Mouse (Mus musculus) stomach, embryonic 16.5 days (tissue): Measurements from ENCODE around the gene Rab11a. TPM values are rescaled to one million over a fixed set of nuclear protein-coding genes. Genes with fewer than 3 reads are reported as not detected.

Source experiments
- ATAC-seq: fragments of 200-750 bp; cut with Nextera tagmentation; 2 replicates; pipeline ENCODE4 v1.8.0; 2017; ENCODE audit warnings: moderate number of reproducible peaks, moderate TSS enrichment; ENCODE audit not compliant: insufficient read depth, low FRiP score
- H3K27ac ChIP-seq: fragments of 300-500 bp; sonication (generic); 2 replicates; pipeline ENCODE4 v1.5.1; 2014; ENCODE audit warnings: low read length
- H3K27me3 ChIP-seq: fragments of 300-500 bp; sonication (generic); 2 replicates; pipeline ENCODE4 v1.6.1; 2014; ENCODE audit warnings: low read length, control low read depth, mixed read lengths; ENCODE audit not compliant: control insufficient read depth, insufficient read depth
- H3K36me3 ChIP-seq: fragments of 300-500 bp; sonication (generic); 2 replicates; pipeline ENCODE4 v1.6.1; 2014; ENCODE audit warnings: low read length; ENCODE audit not compliant: control insufficient read depth, insufficient read depth
- H3K4me1 ChIP-seq: fragments of 300-500 bp; sonication (generic); 2 replicates; pipeline ENCODE4 v1.6.1; 2014; ENCODE audit warnings: low read length, control low read depth, mixed read lengths; ENCODE audit not compliant: control insufficient read depth, insufficient read depth
- H3K4me2 ChIP-seq: fragments of 300-500 bp; sonication (generic); 2 replicates; pipeline ENCODE4 v1.6.1; 2014; ENCODE audit warnings: low read depth, low read length, mixed read lengths
- H3K4me3 ChIP-seq: fragments of 300-500 bp; sonication (generic); replicated peaks from 2 replicates; pipeline ENCODE4 v1.5.1; 2014; ENCODE audit warnings: mild to moderate bottlenecking, low read length
- H3K9ac ChIP-seq: fragments of 300-500 bp; sonication (generic); 2 replicates; pipeline ENCODE4 v1.6.1; 2014; ENCODE audit warnings: low read length
- H3K9me3 ChIP-seq: fragments of 300-500 bp; sonication (generic); replicated peaks from 2 replicates; pipeline ENCODE4 v1.6.1; 2016; ENCODE audit warnings: low read length, control low read depth; ENCODE audit not compliant: control insufficient read depth
- WGBS: fragments of 180-500 bp; shearing (Covaris S2); extraction: QIAGEN DNeasy Blood & Tissue Kit; methylation state at CpG from one replicate; pipeline ENCODE4 v1.1.7; 2014; 5-methylcytosine and 5-hydroxymethylcytosine counted together
- polyA plus RNA-seq: library from polyadenylated mRNA; unstranded; fragments of >200 nt; fragmentation: Nextera tagmentation; extraction: Ambion mirVana; gene quantifications from 2 replicates; pipeline ENCODE4 v1.2.1, GENCODE M21; 2015

Gene Rab11a
- 535 and 653 TPM in 2 replicates for polyA plus RNA-seq

DNA sequence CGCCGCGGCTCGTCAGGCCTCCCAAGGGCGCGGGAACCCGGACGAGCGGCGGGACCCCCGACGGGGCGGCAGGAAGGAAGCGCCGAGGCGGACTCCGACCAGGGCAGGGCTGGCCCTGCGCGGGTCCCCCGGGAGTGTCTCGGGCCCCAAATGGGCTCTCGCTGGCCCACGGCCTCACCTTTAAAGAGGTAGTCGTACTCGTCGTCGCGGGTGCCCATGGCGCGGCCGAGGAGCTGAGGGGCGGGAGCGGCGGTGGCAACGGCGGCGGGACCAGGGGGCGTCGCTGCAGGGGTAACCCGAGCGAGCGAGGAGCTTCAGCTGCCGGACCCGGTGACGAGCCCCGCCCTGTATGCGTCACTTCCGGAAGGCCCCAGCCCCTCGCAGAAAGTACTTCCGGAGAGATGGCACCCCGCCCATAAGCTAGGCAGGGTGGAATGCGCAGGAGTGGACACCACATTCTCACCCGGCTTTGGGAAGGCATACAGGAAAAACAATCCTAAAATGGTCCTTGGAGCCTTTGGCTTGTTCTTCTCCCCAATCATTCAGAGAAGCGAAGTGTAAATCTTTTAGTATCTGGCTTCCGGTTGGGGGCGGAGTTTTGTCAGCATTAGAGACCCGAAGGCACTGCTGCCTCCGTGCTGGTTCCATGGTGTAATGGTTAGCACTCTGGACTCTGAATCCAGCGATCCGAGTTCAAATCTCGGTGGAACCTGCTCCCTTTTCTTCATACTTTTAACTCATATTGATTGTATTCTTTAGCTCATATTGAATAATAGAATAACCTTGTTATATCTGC lies at the start of gene Rab11a:
Gene Rab11a (minus strand): TSS at position 353 of the 796 bp plus-strand sequence.
- under 1% methylated on average over 61 of the region's 61 CpGs for WGBS
- Histone ChIP-seq H3K9me3 (no peaks in the 10 kb centered on the region), H3K4me3 (peak within 1 kb of the TSS; percentile 77), H3K9ac (peak within 1 kb of the TSS; percentile 86), H3K4me1 (peaks cover 7% of the 10 kb centered on the region; the same call in 1 of the 2 replicates), H3K27me3 (no peaks in the 10 kb centered on the region), H3K4me2 (peak within 1 kb of the TSS; percentile 56), H3K27ac (peak within 1 kb of the TSS; percentile 91), H3K36me3 (no peaks in the 10 kb centered on the region)
- peak; percentile 95 for ATAC-seq

DNA sequence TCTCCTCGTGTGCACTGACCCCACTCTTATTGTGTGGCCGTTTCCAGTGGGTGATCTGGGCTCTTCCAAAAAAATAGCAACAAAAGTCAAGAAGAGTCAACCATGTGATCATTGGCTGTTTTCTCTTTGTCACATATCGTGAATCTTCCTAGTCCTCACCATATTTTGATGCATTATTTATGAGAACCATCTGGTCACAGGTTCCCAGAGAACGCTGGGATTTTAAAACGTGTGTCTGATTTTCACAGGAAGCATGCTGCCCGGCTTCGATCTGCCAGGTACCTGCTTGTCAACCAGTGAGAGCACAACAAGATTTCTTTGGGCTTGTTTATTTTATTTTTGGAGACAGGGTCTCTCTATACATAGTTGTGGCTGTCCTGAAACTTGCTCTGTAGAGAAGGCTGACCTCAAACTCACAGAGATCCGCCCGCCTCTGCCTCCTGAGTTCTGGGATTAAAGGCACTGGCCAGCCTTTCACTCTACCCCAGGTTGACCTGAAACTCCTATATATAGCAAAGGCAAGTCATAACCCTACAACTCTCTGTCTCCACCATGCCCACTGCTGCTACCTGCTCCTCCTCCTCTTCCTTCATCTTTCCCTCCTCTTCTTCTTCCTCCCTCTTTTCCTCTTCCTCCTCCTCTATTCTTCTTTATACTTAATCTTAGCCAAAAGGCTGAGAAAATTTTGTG lies 48.8 kb upstream of the Rab11a start:
- H3K9ac ChIP-seq, result no peak overlapping the region
- 85% methylated on average over 9 of the region's 9 CpGs for WGBS
- no peak overlapping the region for H3K27ac ChIP-seq
- ATAC-seq, result no peak
- H3K9me3 ChIP-seq, result no peaks in the 10 kb centered on the region
- H3K4me2 ChIP-seq, result no peak overlapping the region
- H3K4me1 ChIP-seq, result no peaks in the 10 kb centered on the region
- H3K4me3 ChIP-seq, result no peak overlapping the region
- no peaks in the 10 kb centered on the region for H3K36me3 ChIP-seq
- H3K27me3 ChIP-seq, result no peaks in the 10 kb centered on the region

DNA sequence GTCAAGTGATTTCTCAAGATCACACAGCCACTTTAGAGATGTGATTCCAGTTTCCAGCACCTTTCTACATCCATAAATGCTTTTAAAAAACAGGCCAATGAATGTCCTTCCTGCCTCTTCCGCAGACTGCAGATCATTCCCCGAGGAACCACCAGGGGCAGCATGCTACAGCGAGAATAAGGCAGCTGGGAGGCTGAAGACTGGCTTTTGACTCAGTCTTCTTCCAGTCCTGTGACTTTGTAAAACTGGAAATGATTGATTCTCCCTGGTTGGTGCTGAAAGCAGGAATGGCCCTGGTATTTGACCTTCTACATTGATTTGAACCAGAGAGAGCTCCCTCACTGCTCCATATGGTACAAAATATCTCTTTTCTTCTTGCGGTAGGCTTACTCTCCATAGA lies 47.3 kb upstream of the Rab11a start:
- Histone ChIP-seq H3K4me1 (no peaks in the 10 kb centered on the region), H3K27me3 (no peaks in the 10 kb centered on the region), H3K27ac (no peak overlapping the region), H3K4me3 (no peak overlapping the region), H3K4me2 (no peak overlapping the region), H3K36me3 (no peaks in the 10 kb centered on the region), H3K9ac (no peak overlapping the region), H3K9me3 (no peaks in the 10 kb centered on the region)
- ATAC-seq, result no peak
- WGBS, result 34% methylated on average over 4 of the region's 4 CpGs

DNA sequence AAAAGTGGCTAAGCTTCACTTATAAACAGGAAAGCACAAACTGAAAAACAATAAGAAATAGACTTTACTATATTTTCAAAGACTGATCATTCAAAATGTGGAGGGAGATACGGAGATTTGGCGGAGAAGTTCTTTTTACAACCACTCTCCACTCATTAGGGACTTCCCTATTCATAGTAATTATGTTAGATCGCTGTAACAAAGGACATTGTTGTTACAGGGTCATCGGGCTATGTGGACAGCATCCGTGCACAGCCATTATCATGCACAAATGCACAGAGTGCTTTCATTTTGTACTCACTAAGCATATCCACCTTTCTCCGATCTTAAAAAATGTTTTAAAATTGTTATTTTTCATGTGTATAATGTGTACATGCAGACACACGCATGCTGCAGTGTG lies 46.0 kb upstream of the Rab11a start:
- Histone ChIP-seq H3K27ac (no peak overlapping the region), H3K27me3 (no peaks in the 10 kb centered on the region), H3K4me1 (no peaks in the 10 kb centered on the region; the same call in 1 of the 2 replicates), H3K4me3 (no peak overlapping the region), H3K4me2 (no peak overlapping the region), H3K36me3 (no peaks in the 10 kb centered on the region), H3K9ac (no peak overlapping the region), H3K9me3 (no peaks in the 10 kb centered on the region)
- ATAC-seq, result no peak
- WGBS, result 86% methylated on average over 7 of the region's 7 CpGs

DNA sequence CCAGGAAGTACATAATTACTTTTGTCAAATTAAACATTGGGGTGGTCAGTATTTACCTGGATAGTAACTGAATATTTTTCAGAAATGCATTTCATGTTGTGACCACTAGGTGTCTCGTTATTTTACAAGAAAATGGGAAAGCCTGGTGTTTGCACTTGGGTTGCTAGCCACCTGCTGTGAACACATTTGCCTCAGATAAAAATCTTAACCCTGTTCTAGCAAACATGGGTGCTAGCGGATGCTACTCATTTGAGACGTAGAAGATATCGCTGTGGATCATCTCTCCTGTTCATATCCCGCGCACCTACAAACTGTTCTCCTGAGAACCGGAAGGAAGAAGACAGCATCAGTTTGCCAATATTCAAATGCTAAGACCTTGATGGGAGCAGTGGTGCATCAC lies 42.1 kb upstream of the Rab11a start:
- H3K4me3 ChIP-seq, result no peak overlapping the region

DNA sequence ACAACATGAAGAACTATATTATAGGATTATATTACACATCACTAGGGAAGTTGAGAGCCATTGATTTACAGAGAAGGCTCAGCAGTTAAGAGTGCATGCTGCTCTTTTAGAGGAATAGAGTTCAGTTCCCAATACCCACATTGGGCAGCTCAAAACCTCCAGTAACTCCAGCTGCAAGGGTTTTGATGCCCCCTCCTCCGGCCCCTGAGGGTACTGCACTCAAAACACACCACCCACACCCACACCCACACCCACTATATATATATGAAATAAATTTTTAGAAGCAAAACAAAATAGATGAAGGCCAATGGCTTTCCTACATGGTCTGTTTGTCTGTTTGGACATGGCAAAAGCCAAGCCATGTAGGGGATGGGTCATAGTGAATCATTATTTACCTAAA lies 40.6 kb upstream of the Rab11a start:
- peaks cover 4% of the 10 kb centered on the region; the same call in 1 of the 2 replicates for H3K4me1 ChIP-seq
- WGBS, result 84% methylated on average over 1 of the region's 1 CpGs

More for the DNA sequence above, 42.1 kb upstream of the Rab11a start:
- peaks cover 4% of the 10 kb centered on the region; the same call in 1 of the 2 replicates for H3K4me1 ChIP-seq
- no peaks in the 10 kb centered on the region for H3K9me3 ChIP-seq
- 40% methylated on average over 7 of the region's 7 CpGs for WGBS
- no peak for ATAC-seq
- H3K27ac ChIP-seq, result no peak overlapping the region
- no peak overlapping the region for H3K9ac ChIP-seq
- no peak overlapping the region for H3K4me2 ChIP-seq
- H3K36me3 ChIP-seq, result no peaks in the 10 kb centered on the region
- H3K27me3 ChIP-seq, result no peaks in the 10 kb centered on the region

DNA sequence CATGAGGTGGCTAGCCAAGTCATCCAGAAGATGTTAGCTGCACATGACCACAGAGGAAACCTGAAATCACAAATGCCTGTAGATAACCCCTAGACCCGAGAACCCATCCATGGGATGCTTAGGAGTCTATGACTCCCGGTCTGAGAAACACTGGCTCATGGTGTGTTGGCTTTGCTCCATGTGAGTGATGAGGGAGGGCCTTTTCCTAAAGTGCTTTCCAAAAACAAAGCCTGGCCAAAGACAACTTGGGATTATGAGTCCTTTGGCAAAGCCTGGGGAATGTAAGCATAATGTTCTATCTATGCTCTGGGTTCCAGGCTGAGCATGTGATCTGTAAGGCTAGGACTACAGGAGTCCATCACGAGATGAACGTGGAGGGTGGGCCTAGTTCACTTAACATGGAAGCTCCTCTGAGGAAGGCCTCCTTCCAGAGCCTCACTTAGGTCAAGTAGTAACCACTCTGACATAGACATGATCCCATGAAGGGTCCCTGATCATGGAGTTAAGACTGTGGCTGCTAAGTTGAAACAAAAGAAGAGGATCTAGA lies 40.0 kb upstream of the Rab11a start:
- 83% methylated on average over 4 of the region's 4 CpGs for WGBS
- ATAC-seq, result no peak
- no peak overlapping the region for H3K4me3 ChIP-seq
- H3K27ac ChIP-seq, result no peak overlapping the region
- peaks cover 4% of the 10 kb centered on the region; the same call in 1 of the 2 replicates for H3K4me1 ChIP-seq
- no peaks in the 10 kb centered on the region for H3K9me3 ChIP-seq
- H3K27me3 ChIP-seq, result no peaks in the 10 kb centered on the region
- no peak overlapping the region for H3K4me2 ChIP-seq
- no peaks in the 10 kb centered on the region for H3K36me3 ChIP-seq
- no peak overlapping the region for H3K9ac ChIP-seq

More for the DNA sequence above, 40.6 kb upstream of the Rab11a start:
- Histone ChIP-seq H3K4me3 (no peak overlapping the region), H3K27ac (no peak overlapping the region), H3K4me2 (no peak overlapping the region), H3K36me3 (no peaks in the 10 kb centered on the region), H3K27me3 (no peaks in the 10 kb centered on the region), H3K9ac (no peak overlapping the region), H3K9me3 (no peaks in the 10 kb centered on the region)
- ATAC-seq, result no peak

- ATAC-seq, result no peak
- Histone ChIP-seq H3K4me2 (no peak overlapping the region), H3K9me3 (no peaks in the 10 kb centered on the region), H3K27me3 (no peaks in the 10 kb centered on the region), H3K36me3 (no peaks in the 10 kb centered on the region), H3K27ac (no peak overlapping the region), H3K4me1 (peaks cover 4% of the 10 kb centered on the region; the same call in 1 of the 2 replicates), H3K9ac (no peak overlapping the region), H3K4me3 (no peak overlapping the region)
- WGBS, result 80% methylated on average over 4 of the region's 4 CpGs
Measured at GRCm38 (mm10) chr9:64775491-64775890, 37.9 kb upstream of the Rab11a start.

GRCm38 (mm10) chr9:64774883-64775282 lies 37.3 kb upstream of the Rab11a start:
- H3K4me3 ChIP-seq, result no peak overlapping the region
- H3K27ac ChIP-seq, result peak overlapping the region; percentile 60; the same call in 1 of the 2 replicates
- H3K9me3 ChIP-seq, result no peaks in the 10 kb centered on the region
- H3K27me3 ChIP-seq, result no peaks in the 10 kb centered on the region
- 48% methylated on average over 2 of the region's 2 CpGs for WGBS
- ATAC-seq, result no peak
- H3K4me2 ChIP-seq, result no peak overlapping the region
- no peaks in the 10 kb centered on the region for H3K36me3 ChIP-seq
- H3K9ac ChIP-seq, result no peak overlapping the region
- peaks cover 4% of the 10 kb centered on the region; the same call in 1 of the 2 replicates for H3K4me1 ChIP-seq
